Mouse (Mus musculus): ENCODE data around the gene Bahcc1. TPM values are rescaled to one million over a fixed set of nuclear protein-coding genes. Genes with fewer than 3 reads are reported as not detected.

Gene Bahcc1
- polyA plus RNA-seq, 1 experiment, result 47.0 TPM

DNA sequence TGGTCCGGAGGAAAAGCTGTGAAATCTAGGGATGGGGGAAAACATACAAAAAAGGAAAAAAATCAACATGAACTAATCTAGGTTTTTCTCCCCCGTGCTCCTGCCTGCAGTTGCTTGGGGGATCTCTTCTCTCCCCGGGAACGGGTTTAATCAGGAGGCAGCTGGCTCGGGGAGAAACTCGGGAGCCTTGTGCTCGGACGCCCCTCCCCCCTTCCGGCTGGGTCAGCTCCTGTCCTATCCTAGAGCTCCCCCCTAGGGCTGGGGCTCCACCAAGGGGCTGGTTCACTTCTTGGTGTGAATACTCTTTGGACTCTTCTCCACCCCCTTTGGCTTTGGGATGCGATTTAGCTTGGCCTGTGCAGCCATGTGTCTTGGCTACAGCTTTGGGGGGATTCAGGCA is 7.5 kb downstream of the Bahcc1 start:
- no peak for TF ChIP-seq POLR2A (IDR thresholded peaks at IDR 0.05; ENCODE audit: borderline replicate concordance, extremely low read depth, insufficient read depth, insufficient read length, poor library complexity, severe bottlenecking)
- no peak for TF ChIP-seq CTCF (IDR thresholded peaks at IDR 0.05; ENCODE audit: borderline replicate concordance, extremely low read depth, insufficient read depth, insufficient read length)
- DNase-seq (ENCODE audit: low read depth), result peak; percentile 96

- DNase-seq (ENCODE audit: low read depth), result peak; percentile 84
- no peak for TF ChIP-seq CTCF (IDR thresholded peaks at IDR 0.05; ENCODE audit: borderline replicate concordance, extremely low read depth, insufficient read depth, insufficient read length)
- TF ChIP-seq POLR2A (IDR thresholded peaks at IDR 0.05; ENCODE audit: borderline replicate concordance, extremely low read depth, insufficient read depth, insufficient read length, poor library complexity, severe bottlenecking), result no peak
Observed at GRCm38 (mm10) chr11:120240941-120241890, 8.5 kb downstream of the Bahcc1 start.

- TF ChIP-seq POLR2A (IDR thresholded peaks at IDR 0.05; ENCODE audit: borderline replicate concordance, extremely low read depth, insufficient read depth, insufficient read length, poor library complexity, severe bottlenecking) (no peak), CTCF (IDR thresholded peaks at IDR 0.05; ENCODE audit: borderline replicate concordance, extremely low read depth, insufficient read depth, insufficient read length) (no peak)
- no peak for DNase-seq (ENCODE audit: low read depth)
Observed at GRCm38 (mm10) chr11:120241981-120242725, 9.4 kb downstream of the Bahcc1 start.

GRCm38 (mm10) chr11:120242726-120243530 is 10.2 kb downstream of the Bahcc1 start:
- DNase-seq (ENCODE audit: low read depth), result peak; percentile 53
- TF ChIP-seq POLR2A (IDR thresholded peaks at IDR 0.05; ENCODE audit: borderline replicate concordance, extremely low read depth, insufficient read depth, insufficient read length, poor library complexity, severe bottlenecking) (no peak), CTCF (IDR thresholded peaks at IDR 0.05; ENCODE audit: borderline replicate concordance, extremely low read depth, insufficient read depth, insufficient read length) (no peak)

- TF ChIP-seq POLR2A (IDR thresholded peaks at IDR 0.05; ENCODE audit: borderline replicate concordance, extremely low read depth, insufficient read depth, insufficient read length, poor library complexity, severe bottlenecking) (no peak), CTCF (IDR thresholded peaks at IDR 0.05; ENCODE audit: borderline replicate concordance, extremely low read depth, insufficient read depth, insufficient read length) (no peak)
- DNase-seq (ENCODE audit: low read depth), result no peak
Observed at GRCm38 (mm10) chr11:120243531-120243820, 10.7 kb downstream of the Bahcc1 start.

DNA sequence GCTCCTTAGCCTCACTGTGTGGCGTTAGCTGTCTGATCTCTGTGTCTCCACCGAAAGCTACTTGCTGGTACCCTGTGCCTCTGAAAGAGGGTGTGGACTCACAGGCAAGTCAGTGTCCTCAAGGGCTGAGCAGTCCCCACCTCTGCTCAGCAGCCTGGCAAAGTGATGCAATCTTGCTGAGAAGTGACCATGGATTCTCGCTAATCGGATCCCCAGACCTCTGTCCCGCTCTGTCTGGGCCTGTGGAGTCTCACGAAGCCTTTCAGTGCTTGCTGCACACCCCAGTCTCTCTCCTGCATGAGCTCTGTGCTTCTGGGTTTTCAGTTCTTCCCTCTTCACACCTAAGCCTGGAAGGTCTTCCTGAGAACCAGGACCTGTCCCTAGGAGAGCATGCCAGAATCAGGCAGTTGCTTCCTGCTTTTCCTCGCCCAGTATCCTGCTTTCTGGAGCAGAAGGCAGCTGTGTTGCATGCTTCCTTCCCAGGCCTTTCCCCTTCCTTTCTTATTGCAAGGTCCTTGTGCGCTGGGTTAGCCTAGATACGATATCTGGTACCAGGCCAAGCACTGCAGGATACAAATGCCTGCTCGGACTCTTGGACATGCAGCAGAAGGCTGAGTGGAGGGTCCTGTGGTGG is 15.5 kb downstream of the Bahcc1 start:
- no peak for DNase-seq (ENCODE audit: low read depth)
- no peak for TF ChIP-seq CTCF (IDR thresholded peaks at IDR 0.05; ENCODE audit: borderline replicate concordance, extremely low read depth, insufficient read depth, insufficient read length)
- TF ChIP-seq POLR2A (IDR thresholded peaks at IDR 0.05; ENCODE audit: borderline replicate concordance, extremely low read depth, insufficient read depth, insufficient read length, poor library complexity, severe bottlenecking), result no peak

DNA sequence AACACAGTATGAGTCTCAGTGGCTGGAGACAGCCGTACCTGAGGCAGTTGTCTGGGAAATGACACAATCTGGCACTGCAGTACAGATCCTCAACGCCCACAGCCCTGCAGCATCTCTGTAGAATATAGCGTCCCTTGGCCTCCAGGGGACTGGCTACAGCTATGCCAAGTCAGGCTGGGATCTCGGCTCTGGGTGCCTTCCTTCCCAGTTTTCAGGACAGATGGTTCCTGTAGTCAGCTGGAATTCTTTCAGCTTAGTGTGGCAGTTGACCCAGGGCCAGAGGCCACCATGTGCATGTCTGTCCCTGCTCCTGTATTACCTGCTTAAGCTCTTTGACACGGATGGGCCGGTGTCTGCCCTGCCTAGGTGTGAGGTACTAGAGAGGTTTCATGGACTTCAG is 16.2 kb downstream of the Bahcc1 start:
- TF ChIP-seq POLR2A (IDR thresholded peaks at IDR 0.05; ENCODE audit: borderline replicate concordance, extremely low read depth, insufficient read depth, insufficient read length, poor library complexity, severe bottlenecking) (no peak), CTCF (IDR thresholded peaks at IDR 0.05; ENCODE audit: borderline replicate concordance, extremely low read depth, insufficient read depth, insufficient read length) (no peak)
- no peak for DNase-seq (ENCODE audit: low read depth)

GRCm38 (mm10) chr11:120250991-120251949 is 18.5 kb downstream of the Bahcc1 start:
- TF ChIP-seq CTCF (IDR thresholded peaks at IDR 0.05; ENCODE audit: borderline replicate concordance, extremely low read depth, insufficient read depth, insufficient read length) (no peak), POLR2A (IDR thresholded peaks at IDR 0.05; ENCODE audit: borderline replicate concordance, extremely low read depth, insufficient read depth, insufficient read length, poor library complexity, severe bottlenecking) (no peak)
- no peak for DNase-seq (ENCODE audit: low read depth)

DNA sequence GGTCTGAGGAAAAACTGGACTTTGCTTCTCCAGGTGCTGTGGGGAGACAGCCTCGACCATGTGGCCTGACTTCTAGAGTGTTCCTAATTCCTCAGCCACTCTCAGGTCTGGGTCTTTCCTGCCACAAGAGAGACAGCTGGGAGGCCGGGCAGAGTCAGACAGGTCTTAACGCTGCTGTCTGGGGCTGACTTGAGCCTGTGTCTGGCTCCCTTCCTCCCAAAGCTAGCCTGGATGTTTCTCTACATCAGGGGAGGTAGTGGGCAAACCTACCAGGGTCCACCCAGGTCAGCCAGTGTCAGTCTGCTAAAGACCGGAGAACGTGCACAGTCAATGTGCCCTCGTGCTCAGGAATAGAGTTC is 19.2 kb downstream of the Bahcc1 start:
- TF ChIP-seq CTCF (IDR thresholded peaks at IDR 0.05; ENCODE audit: borderline replicate concordance, extremely low read depth, insufficient read depth, insufficient read length) (no peak), POLR2A (IDR thresholded peaks at IDR 0.05; ENCODE audit: borderline replicate concordance, extremely low read depth, insufficient read depth, insufficient read length, poor library complexity, severe bottlenecking) (no peak)
- no peak for DNase-seq (ENCODE audit: low read depth)

DNA sequence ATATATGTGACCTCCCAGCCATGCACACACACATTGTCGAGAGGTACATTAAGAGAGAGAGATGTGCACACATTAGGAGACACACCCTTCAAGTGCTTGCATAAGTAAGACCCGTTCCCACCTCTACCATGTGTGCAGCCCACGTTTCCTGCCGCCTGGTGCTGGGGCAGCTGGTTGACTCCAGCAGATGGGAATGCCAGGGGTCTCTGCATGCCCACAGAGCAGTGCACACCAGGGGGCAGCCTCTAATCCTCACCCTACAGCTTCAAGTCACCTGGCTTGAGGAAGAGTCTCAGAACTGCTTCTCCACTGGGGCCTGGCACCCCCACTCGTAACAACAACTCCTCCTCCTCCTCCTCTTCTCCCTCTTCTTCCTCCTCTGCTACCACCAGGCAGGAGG is 19.7 kb downstream of the Bahcc1 start:
- TF ChIP-seq CTCF (IDR thresholded peaks at IDR 0.05; ENCODE audit: borderline replicate concordance, extremely low read depth, insufficient read depth, insufficient read length) (no peak), POLR2A (IDR thresholded peaks at IDR 0.05; ENCODE audit: borderline replicate concordance, extremely low read depth, insufficient read depth, insufficient read length, poor library complexity, severe bottlenecking) (no peak)
- no peak for DNase-seq (ENCODE audit: low read depth)
